Mouse (Mus musculus) right cerebral cortex, postnatal 25 days (tissue): ENCODE results near the gene Selenow.
A peak's percentile ranks its signal among the peaks of the same experiment; 100 is the strongest.
"Not testable (repeated sequence)": the region's sequence is repeated elsewhere in the genome, so short reads cannot be mapped to it uniquely, and the experiment has no call there.

Experiments used
- DNase-seq: peaks from one replicate; pipeline ENCODE4 v3.0.0; 2022

The Selenow gene

GRCm38 (mm10) chr7:15945721-15946536 lies 23.7 kb upstream of the Selenow start, which contains the start of gene Nop53:
Gene Nop53 (minus strand): TSS chr7:15946074.
- DNase-seq = peak; percentile 95

- no peak for DNase-seq
Measured at GRCm38 (mm10) chr7:15945211-15945610, 23.0 kb upstream of the Selenow start.

DNA sequence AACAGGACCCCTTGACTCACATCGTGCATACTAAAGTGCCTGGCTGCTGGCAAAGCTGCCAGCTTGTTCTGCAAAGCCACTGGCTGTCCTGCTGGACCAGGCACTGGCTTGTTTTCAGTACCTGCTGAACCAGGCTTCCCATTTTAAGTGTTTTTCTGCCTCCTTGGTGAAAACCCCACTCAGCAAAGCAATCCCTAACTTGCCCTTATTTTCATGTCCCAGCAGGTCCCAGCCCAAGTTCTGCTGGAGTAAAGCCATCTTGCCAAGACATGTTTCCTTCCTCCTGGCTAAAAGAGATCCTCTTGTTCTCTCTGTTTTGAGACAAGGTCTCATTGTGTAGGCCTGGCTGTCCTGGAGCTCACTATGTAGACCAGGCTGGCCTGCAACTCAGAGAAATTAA lies 22.1 kb upstream of the Selenow start:
- no peak for DNase-seq

DNA sequence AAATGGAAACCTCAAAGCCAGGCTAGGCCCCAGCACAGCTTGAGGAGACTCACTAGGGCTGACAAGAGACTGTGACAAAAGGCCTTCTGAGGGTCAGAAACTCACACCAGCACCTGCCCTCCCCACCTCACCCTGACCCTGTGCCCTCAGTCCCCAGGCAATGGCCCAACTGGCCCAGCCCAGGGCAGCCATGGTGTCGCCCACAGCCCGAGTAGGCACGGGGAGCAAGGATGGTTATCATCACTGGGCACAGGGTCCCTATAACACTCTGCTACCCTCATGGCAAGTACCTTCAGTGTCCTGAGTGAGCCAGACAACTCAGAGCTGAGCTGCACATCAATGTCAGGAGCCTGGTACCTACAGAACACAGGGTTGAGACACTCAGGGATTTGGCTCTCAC lies 16.4 kb upstream of the Selenow start:
- no peak for DNase-seq

DNA sequence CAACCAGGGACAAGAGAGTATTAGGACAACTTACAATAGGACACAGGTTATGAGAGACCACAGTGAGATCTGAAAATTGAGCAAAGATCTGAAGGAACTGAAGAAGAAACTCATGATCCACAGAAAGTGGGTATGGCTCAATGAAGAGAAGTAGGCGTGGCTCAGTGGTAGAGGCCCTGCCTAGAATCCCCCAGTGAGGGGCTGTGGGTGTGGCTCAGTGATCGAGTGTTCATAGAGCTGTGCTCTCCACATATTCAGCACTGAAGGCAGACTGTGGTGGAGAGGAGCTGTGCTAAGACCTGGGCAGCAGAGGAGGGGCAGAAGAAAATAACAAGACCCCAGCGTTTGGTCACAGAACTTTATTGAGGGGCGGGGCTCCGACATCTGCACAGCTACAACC lies 15.3 kb upstream of the Selenow start:
- DNase-seq = no peak

DNA sequence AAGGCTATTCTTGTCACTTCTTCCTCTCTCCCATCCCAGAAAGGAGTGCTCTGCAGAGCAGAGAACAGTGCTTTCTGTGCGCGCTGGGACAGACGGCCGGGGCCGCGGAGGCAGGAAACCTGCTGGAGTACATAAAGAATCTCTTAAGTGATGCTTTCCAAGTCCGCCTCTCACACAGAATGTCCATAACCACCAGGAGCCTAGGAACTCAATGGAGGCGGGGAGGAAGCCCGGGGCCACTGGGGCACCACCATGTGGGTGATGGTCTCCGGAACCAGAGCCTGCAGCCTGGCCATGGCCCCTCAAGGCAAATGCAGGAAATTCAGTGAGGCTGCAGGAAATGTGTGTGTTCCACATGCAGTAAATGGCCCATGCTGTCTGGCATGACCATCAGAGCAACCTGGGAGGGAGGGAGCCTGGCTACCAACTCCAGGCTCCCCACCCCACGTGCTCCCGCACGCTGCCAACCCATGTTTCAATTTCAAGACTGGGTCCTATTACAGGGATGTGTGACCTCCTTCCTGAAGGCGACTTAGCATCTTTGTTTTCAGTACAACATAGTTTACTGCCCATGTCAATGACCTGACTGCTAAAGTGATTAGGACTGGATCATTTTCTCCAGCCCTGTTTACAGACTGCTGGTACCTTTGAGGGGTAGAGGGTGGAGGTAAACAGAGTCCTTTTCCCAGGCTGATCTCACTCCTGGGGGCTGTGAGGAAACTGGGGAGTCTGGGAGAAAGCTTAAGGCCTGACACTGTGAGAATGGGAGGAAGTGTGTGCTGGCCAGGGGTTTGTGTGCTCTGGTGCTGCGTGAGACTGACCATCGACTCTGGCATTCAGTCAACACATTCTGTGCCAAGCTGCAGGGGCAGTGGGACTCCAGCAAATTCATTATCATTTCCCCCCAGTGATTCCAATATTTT lies 11.5 kb upstream of the Selenow start:
- peak; percentile 57 for DNase-seq

- no peak for DNase-seq
Measured at GRCm38 (mm10) chr7:15931635-15932034, 9.4 kb upstream of the Selenow start.

GRCm38 (mm10) chr7:15930543-15930942 lies 8.3 kb upstream of the Selenow start:
- no peak for DNase-seq

- no peak for DNase-seq
Measured at GRCm38 (mm10) chr7:15929910-15930309, 7.7 kb upstream of the Selenow start.

DNA sequence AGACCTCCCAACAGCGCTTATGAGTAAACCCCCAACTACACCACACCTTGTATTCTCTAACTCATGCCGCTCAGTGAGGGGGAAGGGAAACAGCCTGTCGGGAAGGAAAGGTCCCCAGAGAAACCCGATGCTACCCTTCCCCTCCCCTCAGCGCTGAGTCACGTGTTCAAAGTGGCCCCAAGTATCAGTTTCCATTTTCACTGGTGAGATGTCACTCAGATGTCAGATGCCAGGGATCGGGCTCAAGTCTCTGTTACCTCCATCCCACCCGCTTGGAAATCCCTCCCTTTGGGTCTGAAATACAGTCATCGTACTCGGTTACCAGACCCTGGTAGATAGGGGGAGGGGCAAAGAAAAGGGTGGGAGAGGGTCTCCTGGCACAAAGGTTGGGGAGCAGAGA lies 406 bp downstream of the Selenow start:
- DNase-seq = peak; percentile 29

GRCm38 (mm10) chr7:15920645-15921190 lies 1.5 kb downstream of the Selenow start:
- DNase-seq = no peak

GRCm38 (mm10) chr7:15919947-15920346 lies 2.3 kb downstream of the Selenow start:
- no peak for DNase-seq

DNA sequence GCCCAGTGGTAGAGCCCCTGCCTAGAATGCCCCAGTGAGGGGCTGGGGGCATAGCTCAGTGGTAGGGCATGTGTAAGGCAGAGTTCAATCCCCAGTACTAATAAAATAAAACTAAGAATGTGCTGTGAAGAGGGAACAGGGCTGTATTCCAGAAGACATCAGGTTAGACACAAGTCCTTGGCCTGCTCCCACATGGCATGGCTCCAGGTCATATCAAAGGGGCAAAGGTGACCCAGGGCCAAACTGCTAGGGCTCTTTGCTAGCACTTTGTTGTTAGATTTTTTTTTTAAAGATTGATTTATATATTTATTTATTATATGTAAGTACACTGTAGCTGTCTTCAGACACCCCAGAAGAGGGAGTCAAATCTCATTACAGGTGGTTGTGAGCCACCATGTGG lies 3.8 kb downstream of the Selenow start:
- DNase-seq = no peak

- no peak for DNase-seq
Measured at GRCm38 (mm10) chr7:15916996-15917395, 5.2 kb downstream of the Selenow start.

DNA sequence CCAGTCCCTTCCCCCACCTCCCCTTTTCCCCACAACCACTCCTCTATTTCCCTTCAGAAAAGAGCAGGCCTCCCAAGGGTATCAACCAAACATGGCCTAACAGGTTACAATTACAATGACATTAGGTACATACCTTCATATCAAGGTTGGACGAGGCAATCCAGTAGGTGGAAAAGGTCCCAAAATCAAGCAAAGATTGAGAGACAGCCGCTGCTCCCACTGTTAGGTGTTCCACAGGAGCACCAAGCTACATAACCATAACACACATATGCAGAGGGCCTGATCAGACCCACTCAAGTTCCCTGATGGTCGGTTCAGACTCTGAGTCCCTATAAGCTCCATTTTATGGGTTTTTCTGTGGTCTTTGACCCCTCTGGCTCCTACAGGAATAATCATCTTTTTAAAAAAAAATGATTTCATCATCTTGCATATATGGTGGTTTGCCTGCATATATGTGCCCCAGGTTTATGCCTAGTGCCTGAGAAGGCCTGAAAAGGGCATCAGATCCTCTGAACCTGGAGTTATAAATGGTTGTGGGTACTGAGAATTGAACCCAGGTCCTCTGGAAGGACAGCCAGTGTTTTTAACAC lies 6.0 kb downstream of the Selenow start:
- DNase-seq = no peak

GRCm38 (mm10) chr7:15915695-15916094 lies 6.5 kb downstream of the Selenow start:
- not testable (repeated sequence) for DNase-seq

GRCm38 (mm10) chr7:15914751-15915150 lies 7.5 kb downstream of the Selenow start:
- no peak for DNase-seq

DNA sequence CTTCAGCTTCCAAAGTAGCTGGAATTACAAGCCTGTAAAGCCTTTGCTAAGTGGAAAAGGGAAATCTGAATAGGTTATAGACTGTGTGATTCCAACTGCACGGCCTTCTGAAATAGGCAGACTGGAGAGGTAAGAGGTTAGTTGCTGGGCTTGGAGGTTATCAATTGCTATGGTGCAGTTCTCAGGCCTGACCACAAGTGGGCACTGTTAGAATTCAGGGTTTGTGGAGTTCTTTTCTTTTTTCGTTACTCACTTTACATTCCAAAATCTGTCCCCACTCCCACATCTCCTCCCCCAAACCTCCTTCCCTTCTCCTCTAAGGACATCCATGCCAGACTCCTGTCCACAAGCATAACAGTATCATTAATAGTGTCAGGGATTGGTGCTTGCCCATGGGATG lies 8.0 kb downstream of the Selenow start:
- no peak for DNase-seq

DNA sequence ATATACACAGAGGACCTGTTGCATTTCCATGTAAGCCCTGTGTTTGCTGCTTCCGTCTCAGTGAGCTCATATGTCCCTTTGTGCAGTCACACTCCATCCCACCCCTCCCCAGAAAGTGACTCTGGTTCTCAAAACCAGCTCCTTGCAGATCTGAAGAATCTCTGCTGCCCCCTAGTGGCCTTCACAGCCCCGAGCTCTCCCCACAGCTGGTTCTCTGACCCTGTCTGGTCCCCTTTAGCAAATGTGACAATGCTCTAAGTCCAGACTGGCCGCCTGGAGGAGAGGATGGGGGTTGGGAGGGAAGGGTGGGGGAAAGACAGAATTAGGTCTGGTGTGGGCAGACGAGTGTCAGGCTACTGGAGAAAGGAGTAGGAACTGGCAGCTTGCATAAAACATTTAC lies 10.0 kb downstream of the Selenow start:
- peak; percentile 54 for DNase-seq

DNA sequence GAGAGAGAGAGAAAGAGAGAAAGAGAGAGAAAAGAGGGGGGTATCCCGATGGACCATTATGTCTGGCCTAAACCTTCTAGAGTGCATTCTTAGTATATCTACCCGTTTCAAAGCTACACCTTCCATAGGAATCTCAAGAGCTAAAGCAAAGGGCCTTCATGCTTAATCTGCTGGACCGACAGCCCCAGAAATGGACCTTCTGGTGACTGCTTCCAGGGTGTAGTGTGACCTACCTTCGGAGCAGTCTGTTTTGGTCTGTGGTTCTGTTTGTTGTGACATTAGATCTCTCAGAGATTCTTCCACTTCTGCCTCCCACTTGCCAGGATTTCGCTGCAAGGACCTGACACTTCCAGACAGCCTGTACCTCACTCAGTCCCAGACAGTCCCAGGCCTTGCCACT lies 11.7 kb downstream of the Selenow start:
- no peak for DNase-seq

GRCm38 (mm10) chr7:15907971-15908590 lies 14.1 kb downstream of the Selenow start:
- no peak for DNase-seq

DNA sequence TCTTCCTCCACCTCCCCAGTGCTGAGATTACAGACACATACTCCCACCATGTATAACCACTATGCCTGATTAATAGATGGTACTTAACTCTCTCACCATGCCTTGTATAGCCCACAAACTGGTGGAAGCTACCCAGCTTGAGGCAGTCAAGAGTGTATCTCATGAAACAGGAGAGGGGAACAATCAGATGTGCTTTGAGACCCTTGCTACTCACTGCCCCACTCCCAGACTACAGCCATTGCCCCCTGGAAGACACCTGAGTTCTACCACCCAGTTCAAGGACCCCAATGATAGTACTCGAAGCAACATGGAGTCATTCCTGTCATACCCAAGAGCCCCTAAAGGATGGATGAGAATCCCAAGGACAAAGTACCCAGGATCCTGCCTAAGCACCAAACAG lies 15.6 kb downstream of the Selenow start:
- no peak for DNase-seq

- no peak for DNase-seq
Measured at GRCm38 (mm10) chr7:15905861-15906260, 16.3 kb downstream of the Selenow start.
